Mouse (Mus musculus) liver, embryonic 14.5 days (tissue): ENCODE results near the gene Ecd. TPM values are rescaled to one million over a fixed set of nuclear protein-coding genes. Genes with fewer than 3 reads are reported as not detected.
A peak's percentile ranks its signal among the peaks of the same experiment; 100 is the strongest.

Source experiments
- ATAC-seq: fragments of 200-750 bp; cut with Nextera tagmentation; 2 replicates; pipeline ENCODE4 v1.8.0; 2017; ENCODE audit warnings: moderate number of reproducible peaks, mild to moderate bottlenecking, moderate library complexity; ENCODE audit not compliant: insufficient read depth
- DNase-seq, 3 experiments: peaks; one replicate each; pipeline ENCODE4 v3.0.0-alpha.2; 2012 to 2013; ENCODE audit warnings: low read depth in 3 of 3, low spot score in 3 of 3
- H3K27ac ChIP-seq: fragments of 300-500 bp; sonication (generic); 2 replicates; pipeline ENCODE4 v1.5.1; 2014; ENCODE audit warnings: moderate library complexity, mild to moderate bottlenecking, control low read depth, inconsistent platforms
- H3K27me3 ChIP-seq: fragments of 300-500 bp; sonication (generic); 2 replicates; pipeline ENCODE4 v1.6.1; 2014; ENCODE audit warnings: mild to moderate bottlenecking, low read length, moderate library complexity; ENCODE audit not compliant: control insufficient read depth, insufficient read depth
- H3K36me3 ChIP-seq: fragments of 300-500 bp; sonication (generic); replicated peaks from 2 replicates; pipeline ENCODE4 v1.6.1; 2014; ENCODE audit warnings: low read depth; ENCODE audit not compliant: control insufficient read depth, insufficient read depth
- H3K4me1 ChIP-seq, 2 experiments: fragments of 200-500 bp in 1 of 2; fragments of 300-500 bp in 1 of 2; sonication (generic) in 1 of 2; replicated peaks; 2 replicates each; pipeline ENCODE4 v1.6.1; 2012 to 2014; ENCODE audit warnings: antibody characterized with exemption in 1 of 2, inconsistent platforms in 1 of 2, low read length in 1 of 2; ENCODE audit not compliant: control insufficient read depth in 2 of 2, insufficient read depth in 2 of 2
- H3K4me2 ChIP-seq: fragments of 300-500 bp; sonication (generic); 2 replicates; pipeline ENCODE4 v1.6.1; 2014; ENCODE audit warnings: low read depth, mild to moderate bottlenecking, control low read depth, moderate library complexity
- H3K4me3 ChIP-seq, 2 experiments: fragments of 200-500 bp in 1 of 2; fragments of 300-500 bp in 1 of 2; sonication (generic) in 1 of 2; 2 replicates each; pipeline ENCODE4 v1.5.1; 2012 to 2014; ENCODE audit warnings: low read depth in 2 of 2, low read length in 2 of 2, mild to moderate bottlenecking in 2 of 2, control low read depth in 1 of 2, inconsistent platforms in 1 of 2, moderate library complexity in 1 of 2; ENCODE audit not compliant: insufficient read depth in 1 of 2
- H3K9ac ChIP-seq: fragments of 300-500 bp; sonication (generic); replicated peaks from 2 replicates; pipeline ENCODE4 v1.6.1; 2014; ENCODE audit warnings: mild to moderate bottlenecking, control low read depth, moderate library complexity
- H3K9me3 ChIP-seq: fragments of 300-500 bp; sonication (generic); 2 replicates; pipeline ENCODE4 v1.6.1; 2016; ENCODE audit warnings: low read length, mixed read lengths; ENCODE audit not compliant: control insufficient read depth
- CTCF ChIP-seq: IDR thresholded peaks from 2 replicates; pipeline ENCODE4 v1.5.1; 2016; ENCODE audit warnings: antibody characterized with exemption, low read depth, control low read depth
- EP300 ChIP-seq: IDR thresholded peaks from 2 replicates; pipeline ENCODE4 v1.6.1; 2016; ENCODE audit warnings: antibody characterized with exemption, low read depth
- WGBS: fragments of 180-500 bp; shearing (Covaris S2); extraction: QIAGEN DNeasy Blood & Tissue Kit; methylation state at CpG from one replicate; pipeline ENCODE4 v1.1.7; 2014; ENCODE audit not compliant: insufficient replicate concordance; 5-methylcytosine and 5-hydroxymethylcytosine counted together
- polyA plus RNA-seq, 2 experiments: library from polyadenylated mRNA; depleted of rRNA in 1 of 2; stranded (reverse) in 1 of 2; unstranded in 1 of 2; fragments of >200 nt; fragmentation: Nextera tagmentation in 1 of 2; extraction: Ambion mirVana in 1 of 2; gene quantifications; 2 replicates each; pipeline versions ENCODE4 v1.2.1 to v1.2.3; 2012 to 2014

Gene Ecd
- polyA plus RNA-seq, 2 experiments = 15.6 to 25.8 TPM

DNA sequence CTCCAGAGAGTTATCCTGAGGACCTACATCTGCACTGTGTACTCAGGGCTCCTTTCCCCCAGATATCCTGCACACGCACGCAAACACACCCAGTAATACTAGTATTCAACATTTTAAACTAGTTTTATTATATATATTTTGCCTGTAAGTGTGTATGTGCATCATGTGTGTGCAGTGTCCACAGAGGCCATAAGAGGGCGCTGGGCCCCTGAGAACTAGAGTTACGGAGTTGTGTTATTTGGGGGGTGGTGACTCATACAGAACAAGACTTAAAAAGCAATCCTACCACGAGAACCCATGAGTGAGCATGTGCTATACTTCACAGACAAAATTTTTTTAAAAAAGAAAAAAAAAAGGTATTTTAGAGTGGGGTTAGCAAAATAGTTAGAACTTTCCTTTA lies 8.5 kb downstream of the Ecd start:
- H3K27me3 ChIP-seq = no peaks in the 10 kb centered on the region
- no peak overlapping the region for H3K9ac ChIP-seq
- no peak for DNase-seq
- 73% methylated on average over 5 of the region's 5 CpGs for WGBS
- peaks cover 17% of the 10 kb centered on the region for H3K36me3 ChIP-seq
- no peaks in the 10 kb centered on the region for H3K9me3 ChIP-seq
- no peak for ATAC-seq
- H3K4me2 ChIP-seq = no peak overlapping the region
- H3K4me3 ChIP-seq = no peak overlapping the region
- no peaks in the 10 kb centered on the region for H3K4me1 ChIP-seq
- no peak for TF ChIP-seq CTCF
- TF ChIP-seq EP300 = no peak
- H3K27ac ChIP-seq = no peak overlapping the region

DNA sequence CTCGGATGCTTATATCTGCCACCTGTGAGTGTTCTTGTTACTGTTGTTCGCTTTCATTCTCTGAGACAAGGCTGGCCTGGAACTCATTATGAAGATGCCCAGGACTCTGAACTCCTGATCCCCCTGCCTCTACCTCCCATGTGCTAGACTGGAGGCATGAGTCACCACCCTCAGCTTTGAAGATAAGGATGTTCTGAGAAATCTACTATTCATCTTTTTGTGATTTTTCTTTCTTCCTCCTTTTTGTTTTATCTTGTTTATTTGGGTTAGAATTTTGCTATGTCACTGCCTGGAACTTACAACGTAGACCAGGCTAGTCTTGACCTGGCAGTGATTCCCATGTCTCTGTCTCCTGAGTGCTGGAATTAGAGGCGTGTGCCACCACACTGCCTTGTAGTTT lies 16.6 kb downstream of the Ecd start:
- 69% methylated on average over 4 of the region's 4 CpGs for WGBS
- H3K9me3 ChIP-seq = no peaks in the 10 kb centered on the region
- no peak overlapping the region for H3K4me2 ChIP-seq
- H3K9ac ChIP-seq = no peak overlapping the region
- H3K27ac ChIP-seq = no peak overlapping the region
- peaks cover 26% of the 10 kb centered on the region for H3K36me3 ChIP-seq
- ATAC-seq (no peak), DNase-seq (no peak)
- H3K27me3 ChIP-seq = no peaks in the 10 kb centered on the region
- H3K4me3 ChIP-seq = no peak overlapping the region
- H3K4me1 ChIP-seq = no peaks in the 10 kb centered on the region
- TF ChIP-seq CTCF = no peak
- no peak for TF ChIP-seq EP300

DNA sequence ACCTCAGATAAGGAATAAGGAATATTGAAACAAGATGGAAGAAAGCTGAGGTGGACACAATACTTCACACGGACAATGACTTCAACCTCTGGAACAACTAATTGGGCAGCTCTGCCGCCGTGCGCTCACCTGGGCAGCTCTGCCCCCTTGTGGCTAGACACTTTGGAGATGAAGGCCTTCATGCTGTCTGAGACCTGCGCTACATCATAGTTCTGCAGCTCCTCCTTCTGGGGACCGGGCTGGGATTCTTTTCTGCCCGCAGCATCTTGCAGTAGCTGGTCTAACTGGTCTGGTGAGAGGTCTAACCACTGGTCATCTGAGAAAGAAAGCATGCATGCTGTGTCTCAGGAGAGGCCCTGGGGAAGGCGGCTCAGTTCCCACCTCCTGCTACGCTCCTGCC lies 19.4 kb downstream of the Ecd start:
- no peak overlapping the region for H3K4me3 ChIP-seq
- ATAC-seq (no peak), DNase-seq (no peak)
- no peaks in the 10 kb centered on the region for H3K9me3 ChIP-seq
- TF ChIP-seq CTCF (peak; percentile 69), EP300 (no peak)
- H3K4me1 ChIP-seq = no peaks in the 10 kb centered on the region
- H3K27ac ChIP-seq = no peak overlapping the region
- no peak overlapping the region for H3K9ac ChIP-seq
- H3K27me3 ChIP-seq = no peaks in the 10 kb centered on the region
- 76% methylated on average over 9 of the region's 9 CpGs for WGBS
- H3K4me2 ChIP-seq = no peak overlapping the region
- H3K36me3 ChIP-seq = peaks cover 25% of the 10 kb centered on the region

DNA sequence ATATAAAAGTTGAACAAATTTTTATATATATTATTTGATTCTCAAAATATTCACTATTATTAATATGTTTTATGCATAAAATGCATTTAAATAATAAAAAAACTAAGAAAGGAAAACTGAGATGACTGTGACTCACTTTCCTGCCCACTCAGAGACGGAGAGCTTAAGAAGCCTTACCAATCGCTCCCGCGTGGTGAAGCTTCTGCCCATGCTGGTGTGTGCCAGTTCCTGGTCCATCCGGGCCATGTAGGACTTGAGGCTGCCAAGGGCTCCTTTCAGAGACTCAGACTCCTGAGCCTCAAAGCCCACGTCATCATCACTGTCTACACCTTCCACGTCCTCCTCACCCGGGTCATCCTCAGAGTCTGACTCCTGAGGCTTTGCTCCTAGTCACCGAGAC lies 23.7 kb downstream of the Ecd start:
- Histone ChIP-seq H3K9me3 (no peaks in the 10 kb centered on the region), H3K4me1 (no peaks in the 10 kb centered on the region), H3K4me2 (no peak overlapping the region), H3K4me3 (no peak overlapping the region), H3K36me3 (peaks cover 28% of the 10 kb centered on the region), H3K27ac (no peak overlapping the region), H3K9ac (no peak overlapping the region), H3K27me3 (no peaks in the 10 kb centered on the region)
- 85% methylated on average over 9 of the region's 9 CpGs for WGBS
- DNase-seq (no peak), ATAC-seq (no peak)
- TF ChIP-seq EP300 = no peak
- TF ChIP-seq CTCF = no peak

DNA sequence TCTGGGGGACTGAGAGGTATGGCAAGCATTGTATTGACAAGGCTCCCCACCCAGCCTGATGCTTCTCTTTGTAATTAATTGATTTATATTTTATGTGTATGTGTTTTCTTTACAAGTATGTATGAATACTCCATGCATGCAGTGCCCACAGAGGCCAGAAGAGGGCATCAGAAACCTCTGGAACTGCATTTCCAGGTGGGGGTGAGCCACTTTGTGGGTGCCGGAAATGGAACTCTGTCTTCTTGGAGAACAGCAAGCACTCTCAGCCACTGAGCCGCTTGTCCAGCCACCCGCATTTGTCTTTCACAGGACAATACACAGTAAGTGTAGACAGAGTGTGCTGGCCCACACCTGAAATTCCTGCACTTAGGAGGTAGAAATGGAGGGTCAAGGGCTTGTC lies 28.5 kb downstream of the Ecd start:
- no peak for ATAC-seq

More for the DNA sequence above, 28.5 kb downstream of the Ecd start:
- TF ChIP-seq EP300 = no peak
- TF ChIP-seq CTCF = peak; percentile 70
- Histone ChIP-seq H3K4me1 (no peaks in the 10 kb centered on the region), H3K9me3 (no peaks in the 10 kb centered on the region), H3K4me3 (no peak overlapping the region), H3K9ac (no peak overlapping the region), H3K27ac (no peak overlapping the region), H3K4me2 (no peak overlapping the region), H3K36me3 (peaks cover 15% of the 10 kb centered on the region), H3K27me3 (no peaks in the 10 kb centered on the region)
- WGBS = 72% methylated on average over 3 of the region's 3 CpGs
- no peak for DNase-seq
